Mouse (Mus musculus) megakaryocyte, adult 5-6 weeks (primary cell): ENCODE results near the gene Ncmap. TPM values are rescaled to one million over a fixed set of nuclear protein-coding genes. Genes with fewer than 3 reads are reported as not detected.

Experiments
- ATAC-seq: 2 replicates; pipeline ENCODE4 v1.8.0; 2016; ENCODE audit warnings: mild to moderate bottlenecking, inconsistent platforms; ENCODE audit not compliant: poor library complexity, severe bottlenecking
- total RNA-seq, 2 experiments: library from RNA; stranded (forward) in 1 of 2; stranded (reverse) in 1 of 2; fragments of 153-499, 151-499 nt in 1 of 2; fragments of 221-1000, 200-1000 nt in 1 of 2; gene quantifications; 2 replicates each; pipeline versions ENCODE4 v1.2.3 to v1.2.4; 2015 to 2017

The Ncmap gene
- total RNA-seq, 2 experiments from 2014 or later, result not detected

DNA sequence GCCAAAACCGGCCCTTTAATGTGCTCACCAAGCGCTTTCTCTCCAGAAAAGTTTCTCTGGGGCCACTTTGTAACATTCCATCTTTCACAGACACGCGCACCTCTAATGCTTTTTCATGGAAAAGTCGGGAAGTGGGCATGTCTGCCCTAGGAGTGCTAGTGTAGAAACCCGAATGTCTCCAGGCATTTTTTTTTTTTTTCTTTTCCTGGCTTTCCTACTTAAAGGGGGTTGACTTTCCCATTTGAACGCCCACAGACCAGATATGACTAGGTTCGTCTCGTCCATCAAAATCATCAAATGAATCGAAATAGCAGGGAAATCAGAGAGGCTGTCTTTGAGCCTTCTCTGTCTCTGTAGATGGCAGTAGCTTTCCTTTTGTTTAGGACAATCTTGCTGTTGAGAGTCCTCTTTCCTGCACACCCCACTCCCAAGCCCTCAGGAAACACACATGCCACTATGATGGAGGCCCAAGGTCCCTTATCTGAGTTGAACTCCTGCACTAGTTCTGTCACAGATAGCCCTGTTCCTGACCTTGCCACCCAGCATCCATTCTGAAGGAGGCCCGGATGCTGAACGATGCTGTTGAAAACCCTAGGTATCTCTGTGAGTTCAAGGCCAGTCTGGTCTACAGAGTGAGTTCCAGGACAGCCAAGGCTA is 44.1 kb downstream of the Ncmap start:
- no peak for ATAC-seq

DNA sequence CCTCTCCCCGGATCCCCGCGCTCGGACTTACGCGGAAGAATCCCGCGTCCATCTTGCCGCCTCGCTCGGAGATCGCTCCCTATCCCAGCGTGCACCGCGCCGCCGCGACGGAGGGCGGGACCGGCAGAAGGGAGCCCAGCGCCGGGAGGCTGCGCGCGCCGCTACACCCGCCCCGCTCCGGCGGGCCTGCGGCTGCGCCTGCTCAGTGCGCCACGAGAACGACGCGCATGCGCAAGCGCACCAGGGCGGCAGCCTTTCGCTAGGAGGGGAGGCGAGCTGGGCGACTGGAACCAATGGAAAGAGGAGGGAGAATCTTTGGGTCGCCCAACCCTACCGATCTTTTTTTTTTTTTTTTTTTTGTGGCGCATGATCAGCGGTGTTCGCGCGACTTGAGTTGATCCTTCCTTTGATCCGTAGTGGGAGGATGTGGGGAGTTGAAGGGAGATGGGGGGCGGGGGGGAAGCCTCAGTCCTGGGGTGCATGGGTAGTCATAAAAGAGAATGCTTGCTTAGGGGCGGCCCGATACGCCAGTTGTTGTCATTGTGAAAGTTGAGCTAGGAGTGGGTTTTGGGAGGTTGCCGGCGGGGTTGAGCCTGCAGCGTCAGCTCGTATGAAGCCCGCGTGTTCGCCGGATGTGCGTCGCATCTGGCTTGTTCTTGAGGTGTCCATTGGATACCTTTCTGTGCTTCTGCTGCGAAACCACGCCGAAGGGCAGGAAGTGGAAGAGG is 44.8 kb downstream of the Ncmap start, which contains the start of gene Srrm1:
TSS of gene Srrm1 (minus strand) at position 256 of the 728 bp plus-strand sequence.
- peak; percentile 86 for ATAC-seq

DNA sequence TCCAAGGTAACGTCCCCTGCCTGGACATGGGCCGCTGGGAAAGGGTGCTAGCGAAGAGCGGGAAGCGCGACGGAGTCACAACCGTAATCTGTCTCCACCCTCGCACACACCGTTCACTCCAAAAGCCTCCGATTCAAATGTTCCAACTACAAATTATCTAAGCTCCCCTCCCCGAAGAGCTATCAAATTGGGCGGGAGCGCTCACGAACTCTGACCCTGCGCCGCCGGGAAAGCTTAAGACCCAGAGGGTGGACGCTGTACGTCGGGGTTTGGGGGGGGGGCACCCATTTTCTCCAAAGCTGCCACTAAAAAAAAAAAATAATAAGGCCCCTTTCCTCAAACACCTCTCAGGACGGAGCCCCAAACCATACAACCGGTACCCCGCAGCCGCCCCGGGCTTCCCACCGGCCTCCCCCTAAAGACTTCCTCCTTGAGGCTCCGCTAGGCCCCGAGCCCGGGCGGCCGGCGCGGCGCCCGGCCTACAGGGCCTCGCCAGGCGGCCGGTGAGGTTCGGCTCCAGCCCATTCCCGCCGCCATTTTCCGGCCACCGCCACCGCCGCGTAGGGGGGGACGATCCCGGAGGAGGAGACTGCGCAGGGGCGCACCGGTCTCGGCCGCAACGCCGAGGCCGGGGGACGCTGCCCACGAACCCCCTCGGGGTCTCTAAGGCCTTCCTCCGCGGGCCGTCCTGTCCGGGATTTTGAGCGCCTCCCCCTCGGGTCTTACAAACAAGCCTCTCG is 45.5 kb downstream of the Ncmap start:
- ATAC-seq, result peak; percentile 31

DNA sequence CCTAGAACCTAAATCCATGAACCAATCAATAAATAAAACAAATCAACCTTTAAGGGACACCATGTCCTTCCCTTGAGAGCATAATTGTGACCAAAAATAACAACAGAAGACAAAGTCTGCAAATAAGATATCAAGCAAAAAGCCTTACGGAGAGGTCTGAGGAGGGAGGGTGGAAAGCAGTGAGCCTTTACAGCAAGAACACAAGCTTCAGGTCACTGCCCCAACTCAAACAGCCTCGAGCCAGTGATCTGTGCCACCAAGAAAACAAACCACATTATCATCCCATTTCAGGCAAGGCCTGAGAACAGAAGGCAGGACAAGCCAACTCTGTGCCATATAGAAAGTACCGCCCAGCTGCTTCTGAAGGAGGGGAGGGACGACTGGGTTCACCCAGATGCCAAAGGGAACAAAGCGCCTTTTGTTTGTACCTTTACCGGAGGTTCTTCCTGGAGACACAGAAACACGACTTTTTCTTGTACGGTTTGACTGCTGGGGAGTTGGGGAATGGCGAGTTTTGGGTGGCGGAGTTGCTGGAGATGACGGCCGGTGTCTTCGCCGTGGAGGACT is 60.6 kb downstream of the Ncmap start:
- ATAC-seq, result no peak

DNA sequence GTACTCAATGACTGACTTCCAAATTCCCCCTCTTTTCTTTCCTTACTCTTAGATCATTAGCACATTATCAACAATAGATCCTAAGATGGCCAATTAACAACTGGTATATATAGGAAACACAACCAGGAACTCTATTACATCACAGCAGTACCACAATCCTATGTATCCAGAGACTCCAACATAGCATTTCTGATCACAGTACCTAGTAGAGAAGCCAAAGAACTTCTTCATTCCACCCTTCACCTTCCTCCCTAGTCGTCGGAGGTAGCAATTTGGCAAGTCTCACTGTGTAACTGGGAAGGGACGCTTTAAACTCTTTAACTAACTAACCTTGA is 62.0 kb downstream of the Ncmap start:
- ATAC-seq, result no peak

DNA sequence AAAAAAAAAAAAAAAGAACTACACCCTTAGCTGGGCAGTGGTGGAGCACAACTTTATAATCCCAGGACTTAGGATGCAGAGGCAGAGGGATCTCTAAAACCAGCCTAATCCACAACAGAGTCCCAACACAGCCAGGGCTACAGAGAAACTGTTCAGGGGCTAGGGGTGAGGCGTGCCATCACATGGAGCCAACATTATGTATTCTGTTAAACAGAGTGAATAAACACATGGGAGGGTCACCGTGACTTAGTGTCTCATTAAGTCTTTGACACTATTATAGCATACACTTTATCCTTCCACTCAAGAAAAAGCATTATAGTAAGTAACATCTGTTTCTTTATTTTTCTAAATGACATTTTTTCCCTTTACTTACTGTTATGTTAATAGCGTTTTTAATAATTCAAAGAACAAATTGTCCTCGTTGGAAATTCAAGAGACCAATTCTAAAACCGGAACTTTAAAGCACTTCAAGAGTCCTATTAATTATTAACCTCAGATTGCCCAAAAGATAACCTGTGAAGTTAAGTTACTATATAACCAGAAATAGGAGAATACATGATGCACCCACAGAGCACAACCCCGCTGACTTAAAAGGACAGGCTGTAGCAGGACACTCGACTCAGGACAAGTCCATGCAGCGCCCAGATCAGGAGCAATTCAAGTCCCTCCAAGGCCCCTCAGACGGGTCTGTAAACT is 62.6 kb downstream of the Ncmap start:
- ATAC-seq, result no peak

DNA sequence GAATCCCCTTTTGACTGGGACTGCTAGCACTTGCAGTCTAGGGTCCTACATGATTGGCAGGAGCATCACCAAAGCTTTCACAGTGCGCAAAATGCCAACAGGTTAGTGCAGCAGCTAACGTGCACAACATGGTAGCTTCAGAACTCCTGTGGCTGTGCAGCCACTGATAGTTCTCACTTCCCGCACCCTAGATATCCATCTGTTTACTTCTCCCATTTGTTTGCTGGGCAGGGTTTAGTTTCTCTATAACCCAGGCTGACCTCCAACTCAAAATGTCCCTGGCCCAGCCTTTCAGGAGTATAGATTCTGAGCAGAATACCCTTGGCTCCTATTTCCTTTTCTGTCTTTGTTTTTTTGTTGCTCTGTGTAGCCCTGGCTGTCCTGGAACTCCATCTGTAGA is 71.6 kb downstream of the Ncmap start:
- no peak for ATAC-seq

DNA sequence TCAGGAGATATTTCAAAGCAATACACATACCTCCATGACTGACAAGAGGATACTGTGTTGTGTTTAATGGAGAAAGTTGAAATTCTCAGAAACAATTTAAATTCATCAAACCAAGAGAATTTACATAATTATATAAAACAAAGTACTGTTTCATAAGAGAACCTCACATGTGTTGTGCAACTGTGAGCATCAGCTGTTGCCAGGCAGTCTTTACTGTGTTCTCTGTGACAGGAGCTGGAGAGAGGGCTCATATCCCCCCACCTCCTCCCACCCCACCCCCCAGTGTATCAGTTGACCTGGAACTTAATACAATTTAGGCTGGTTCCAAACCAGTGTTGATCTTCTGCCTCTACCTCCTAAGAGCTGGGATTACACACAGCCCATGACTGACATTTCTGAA is 72.0 kb downstream of the Ncmap start:
- ATAC-seq, result no peak

DNA sequence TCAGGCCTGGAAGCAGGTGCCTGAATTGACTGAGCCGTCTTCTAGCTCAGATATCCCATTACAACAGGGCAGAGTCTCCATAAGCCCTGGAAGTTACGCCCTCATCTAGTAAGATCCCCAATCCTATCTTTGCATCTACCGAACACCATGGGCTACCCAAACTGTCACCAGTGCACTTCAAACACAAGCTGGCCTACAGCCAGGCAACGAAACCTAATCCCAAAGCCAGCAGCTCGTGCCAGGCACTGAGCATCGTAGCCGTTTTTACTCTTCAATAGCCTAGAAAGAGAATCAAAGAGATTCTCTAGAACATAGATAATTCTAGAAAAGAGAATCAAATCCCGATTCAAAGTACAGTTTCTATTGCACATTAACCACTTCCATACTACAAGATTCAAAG is 75.0 kb downstream of the Ncmap start:
- no peak for ATAC-seq

Other genes starting within 250 kb of the Ncmap start
- 28.4 and 29.7 TPM in 2 replicates for gene Clic4, start 125.4 kb downstream of the Ncmap start, total RNA-seq (2015)
- 32.3 and 39.2 TPM in 2 replicates for gene Clic4, start 125.4 kb downstream of the Ncmap start, total RNA-seq (2017)
- gene Srrm1, start 44.9 kb downstream of the Ncmap start, total RNA-seq (2015), result 144 and 146 TPM in 2 replicates
- 80.5 and 112 TPM in 2 replicates for gene Srrm1, start 44.9 kb downstream of the Ncmap start, total RNA-seq (2017)
- gene Rcan3, start 35.6 kb upstream of the Ncmap start, total RNA-seq (2015), result 11.8 and 12.0 TPM in 2 replicates
- 9.8 and 10.6 TPM in 2 replicates for gene Rcan3, start 35.6 kb upstream of the Ncmap start, total RNA-seq (2017)
- gene Stpg1, start 96.6 kb upstream of the Ncmap start, total RNA-seq (2015), result not detected in 2 replicates
- gene Stpg1, start 96.6 kb upstream of the Ncmap start, total RNA-seq (2017), result 0.18 TPM in 1 of 2 replicates, not detected in the other
- 7.1 and 7.7 TPM in 2 replicates for gene Nipal3, start 96.8 kb upstream of the Ncmap start, total RNA-seq (2015)
- 31.8 and 36.0 TPM in 2 replicates for gene Nipal3, start 96.8 kb upstream of the Ncmap start, total RNA-seq (2017)
- gene Grhl3, start 175.4 kb upstream of the Ncmap start, total RNA-seq (2015), result not detected in 2 replicates
- not detected in 2 replicates for gene Grhl3, start 175.4 kb upstream of the Ncmap start, total RNA-seq (2017)